Mouse (Mus musculus): ENCODE data around the gene Pgm1.

DNA sequence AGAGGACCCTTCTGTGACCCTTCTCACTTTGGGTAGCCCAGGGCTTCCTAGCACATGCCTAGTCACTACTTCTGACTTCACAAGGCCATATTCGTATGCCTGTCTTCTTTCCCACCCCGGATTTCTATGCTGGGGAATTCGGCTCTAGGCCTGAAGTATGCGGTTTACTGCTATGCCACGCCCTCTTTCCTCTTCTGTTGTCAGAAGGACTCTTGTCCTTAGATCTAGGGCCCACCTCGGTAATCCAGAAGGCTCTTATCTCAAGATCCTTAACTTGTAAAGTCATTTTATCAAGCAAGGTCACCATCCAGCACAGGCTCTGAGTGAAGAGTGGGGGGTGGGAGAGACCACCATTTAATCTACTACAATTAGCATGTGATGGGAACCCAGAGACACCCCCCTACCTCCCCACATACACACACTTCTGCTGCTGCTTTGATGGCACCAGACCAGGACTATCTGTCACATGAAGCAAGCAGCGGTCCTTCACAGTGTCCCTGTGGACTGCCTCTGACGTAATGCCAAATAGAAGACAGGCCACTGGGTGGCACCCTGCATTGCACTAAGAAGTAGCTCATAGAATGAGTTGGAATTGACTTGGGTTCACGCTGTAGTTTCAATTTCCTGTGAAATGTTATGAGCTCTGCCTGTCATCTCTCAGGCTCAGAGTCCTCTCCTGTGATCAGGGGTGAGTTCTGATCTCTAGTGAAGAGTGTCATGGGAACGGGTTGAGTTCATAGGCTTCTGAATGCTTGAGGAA is 12.6 kb downstream of the Pgm1 start:
- no peak for TF ChIP-seq RCOR1 (conservative IDR thresholded peaks at IDR 0.05; ENCODE audit: low read depth, low read length)
- TF ChIP-seq EP300 (IDR thresholded peaks at IDR 0.05; ENCODE audit: low read length), result no peak
- no peak for TF ChIP-seq CHD1 (IDR thresholded peaks at IDR 0.05; ENCODE audit: low read depth, low read length)
- no peak for TF ChIP-seq TCF12 (IDR thresholded peaks at IDR 0.05; ENCODE audit: low read depth, low read length)
- no peak for TF ChIP-seq UBTF (IDR thresholded peaks at IDR 0.05; ENCODE audit: low read depth, low read length)
- TF ChIP-seq MXI1 (IDR thresholded peaks at IDR 0.05; ENCODE audit: low read depth, low read length), result no peak
